Mouse (Mus musculus) MEL (cell line): ENCODE measurements around the gene Myo3b. TPM values are rescaled to one million over a fixed set of nuclear protein-coding genes. Genes with fewer than 3 reads are reported as not detected.

Source experiments
- DNase-seq: peaks from one replicate; pipeline ENCODE4 v3.0.0; 2011; ENCODE audit warnings: low read depth, low spot score
- H3K27ac ChIP-seq: 2 replicates; pipeline ENCODE4 v1.5.1; 2012; ENCODE audit warnings: low read depth, mild to moderate bottlenecking, control low read depth, low read length, moderate library complexity; ENCODE audit not compliant: control insufficient read depth
- H3K27me3 ChIP-seq, 2 experiments: fragments of 150-350 bp in 1 of 2; sonication (generic) in 1 of 2; 2 replicates each; pipeline ENCODE4 v1.6.1; 2012; ENCODE audit warnings: low read length in 2 of 2, mild to moderate bottlenecking in 2 of 2, improper control_type of control experiment in 1 of 2, moderate library complexity in 1 of 2; ENCODE audit not compliant: insufficient read depth in 2 of 2, control insufficient read depth in 1 of 2
- H3K36me3 ChIP-seq, 2 experiments: 2 replicates each; pipeline ENCODE4 v1.6.1; 2012 to 2014; ENCODE audit warnings: low read length in 2 of 2, improper control_type of control experiment in 1 of 2, inconsistent platforms in 1 of 2, mild to moderate bottlenecking in 1 of 2; ENCODE audit not compliant: insufficient read depth in 2 of 2, control insufficient read depth in 1 of 2
- H3K4me1 ChIP-seq, 2 experiments: fragments of 150-350 bp in 1 of 2; sonication (generic) in 1 of 2; 2 replicates each; pipeline ENCODE4 v1.6.1; 2012; ENCODE audit warnings: low read length in 2 of 2, improper control_type of control experiment in 1 of 2, mild to moderate bottlenecking in 1 of 2; ENCODE audit not compliant: insufficient read depth in 2 of 2, control insufficient read depth in 1 of 2
- H3K4me3 ChIP-seq, 2 experiments: fragments of 150-350 bp in 1 of 2; sonication (generic) in 1 of 2; 2 replicates each; pipeline ENCODE4 v1.5.1; 2012; ENCODE audit warnings: low read depth in 2 of 2, low read length in 2 of 2, mild to moderate bottlenecking in 2 of 2, moderate library complexity in 2 of 2, control low read depth in 1 of 2, improper control_type of control experiment in 1 of 2; ENCODE audit not compliant: control insufficient read depth in 1 of 2, insufficient read depth in 1 of 2
- H3K79me2 ChIP-seq: 2 replicates; pipeline ENCODE4 v1.6.1; 2012; ENCODE audit warnings: mild to moderate bottlenecking, low read length, moderate library complexity; ENCODE audit not compliant: control insufficient read depth, poor library complexity, insufficient read depth
- H3K9ac ChIP-seq: 2 replicates; pipeline ENCODE4 v1.6.1; 2012; ENCODE audit warnings: low read depth, mild to moderate bottlenecking, control low read depth, low read length, moderate library complexity; ENCODE audit not compliant: control insufficient read depth, poor library complexity, severe bottlenecking
- H3K9me3 ChIP-seq: fragments of 150-350 bp; sonication (generic); replicated peaks from 2 replicates; pipeline ENCODE4 v1.6.1; 2012; ENCODE audit warnings: mild to moderate bottlenecking, low read length, improper control_type of control experiment, moderate library complexity; ENCODE audit not compliant: insufficient read depth
- GABPA ChIP-seq: IDR thresholded peaks from 2 replicates; pipeline ENCODE4 v1.6.1; 2012; ENCODE audit warnings: low read depth, mild to moderate bottlenecking, inconsistent platforms, low read length, improper control_type of control experiment, moderate library complexity
- GATA1 ChIP-seq: IDR thresholded peaks from 2 replicates; pipeline ENCODE4 v1.6.1; 2011; ENCODE audit warnings: low read depth, low read length, improper control_type of control experiment
- JUND ChIP-seq: IDR thresholded peaks from 2 replicates; pipeline ENCODE4 v1.6.1; 2011; ENCODE audit warnings: low read depth, mild to moderate bottlenecking, improper control_type of control experiment, low read length
- MAFK ChIP-seq: IDR thresholded peaks from 2 replicates; pipeline ENCODE4 v1.6.1; 2011; ENCODE audit warnings: low read depth, mild to moderate bottlenecking, low read length, improper control_type of control experiment, borderline replicate concordance
- MAX ChIP-seq: IDR thresholded peaks from 2 replicates; pipeline ENCODE4 v1.6.1; 2011; ENCODE audit warnings: low read length, improper control_type of control experiment
- MXI1 ChIP-seq: IDR thresholded peaks from 2 replicates; pipeline ENCODE4 v1.6.1; 2011; ENCODE audit warnings: mild to moderate bottlenecking, low read depth, low read length, improper control_type of control experiment
- POLR2AphosphoS2 ChIP-seq: IDR thresholded peaks from 2 replicates; pipeline ENCODE4 v1.6.1; 2011; ENCODE audit warnings: low read length, improper control_type of control experiment
- POLR2AphosphoS5 ChIP-seq: IDR thresholded peaks from 2 replicates; pipeline ENCODE4 v1.6.1; 2012; ENCODE audit warnings: low read depth, borderline replicate concordance, mild to moderate bottlenecking, inconsistent platforms, low read length, moderate library complexity, mixed read lengths
- RCOR1 ChIP-seq: IDR thresholded peaks from 2 replicates; pipeline ENCODE4 v1.6.1; 2012; ENCODE audit warnings: low read depth, mild to moderate bottlenecking, inconsistent platforms, low read length, improper control_type of control experiment
- SIN3A ChIP-seq: IDR thresholded peaks from 2 replicates; pipeline ENCODE4 v1.6.1; 2012; ENCODE audit warnings: low read length, improper control_type of control experiment, inconsistent platforms
- TBP ChIP-seq: IDR thresholded peaks from 2 replicates; pipeline ENCODE4 v1.8.0; 2011; ENCODE audit warnings: low read depth, low read length, improper control_type of control experiment
- polyA plus RNA-seq, 2 experiments: library from polyadenylated mRNA; stranded (reverse) in 1 of 2; unstranded in 1 of 2; fragments of >175 nt in 1 of 2; fragments of >200 nt in 1 of 2; gene quantifications; 2 replicates each; pipeline versions ENCODE4 v1.2.1 to v1.2.4; 2012; ENCODE audit warnings: low replicate concordance in 2 of 2, low read depth in 1 of 2; ENCODE audit not compliant: insufficient read length in 2 of 2, insufficient read depth in 1 of 2, missing spikeins in 1 of 2
- total RNA-seq: library from RNA; depleted of rRNA; stranded (reverse); fragments of 300-350 nt; gene quantifications from 2 replicates; pipeline ENCODE4 v1.2.3, GENCODE M21; 2012

Myo3b gene
- total and polyA plus RNA-seq, 3 experiments, result not detected

GRCm38 (mm10) chr2:70006492-70006891 is 32.4 kb upstream of the Myo3b start:
- no peak for TF ChIP-seq GABPA
- no peak for TF ChIP-seq POLR2AphosphoS2
- H3K27ac ChIP-seq, result no peak overlapping the region
- peaks cover 0 to 6% of the 10 kb centered on the region in 2 experiments; a peak in 2 of 4 replicates for H3K36me3 ChIP-seq

GRCm38 (mm10) chr2:70012941-70013340 is 26.0 kb upstream of the Myo3b start:
- Histone ChIP-seq H3K9me3 (no peaks in the 10 kb centered on the region), H3K4me3 (no peak overlapping the region), H3K27me3 (no peaks in the 10 kb centered on the region), H3K9ac (no peak overlapping the region), H3K4me1 (peaks cover 0 to 7% of the 10 kb centered on the region in 2 experiments; a peak in 2 of 4 replicates), H3K27ac (no peak overlapping the region), H3K36me3 (peaks cover 2 to 8% of the 10 kb centered on the region in 2 experiments), H3K79me2 (no peaks in the 10 kb centered on the region)
- DNase-seq, result no peak
- no peak for TF ChIP-seq TBP

More at GRCm38 (mm10) chr2:70006492-70006891, 32.4 kb upstream of the Myo3b start:
- H3K27me3 ChIP-seq, result no peaks in the 10 kb centered on the region
- no peak overlapping the region for H3K9ac ChIP-seq
- no peaks in the 10 kb centered on the region for H3K4me1 ChIP-seq
- H3K4me3 ChIP-seq, result no peak overlapping the region
- DNase-seq, result no peak
- no peaks in the 10 kb centered on the region for H3K79me2 ChIP-seq
- no peaks in the 10 kb centered on the region for H3K9me3 ChIP-seq

GRCm38 (mm10) chr2:70018236-70018635 is 20.7 kb upstream of the Myo3b start:
- Histone ChIP-seq H3K9me3 (no peaks in the 10 kb centered on the region), H3K9ac (no peak overlapping the region), H3K27ac (peak overlapping the region; percentile 36), H3K4me1 (peaks cover 0 to 7% of the 10 kb centered on the region in 2 experiments; a peak in 2 of 4 replicates), H3K27me3 (no peaks in the 10 kb centered on the region), H3K79me2 (no peaks in the 10 kb centered on the region), H3K36me3 (peaks cover 6 to 13% of the 10 kb centered on the region in 2 experiments), H3K4me3 (no peak overlapping the region)
- no peak for TF ChIP-seq JUND
- no peak for TF ChIP-seq POLR2AphosphoS5
- 0 out of 2 replicates have a peak, but pooled peaks have one; percentile 12 for TF ChIP-seq SIN3A
- no peak for TF ChIP-seq MAX
- no peak for TF ChIP-seq RCOR1
- TF ChIP-seq MXI1, result peak; percentile 31; the same call in 1 of the 2 replicates
- no peak for TF ChIP-seq MAFK
- TF ChIP-seq GATA1, result no peak
- peak; percentile 49 for DNase-seq
